Mouse (Mus musculus): ENCODE measurements around the gene Krba1. TPM values are rescaled to one million over a fixed set of nuclear protein-coding genes. Genes with fewer than 3 reads are reported as not detected.

Gene Krba1
- polyA plus RNA-seq, 1 experiment, result 2.7 TPM

GRCm38 (mm10) chr6:48464966-48465679 is 69.7 kb downstream of the Krba1 start:
- no peaks in the 10 kb centered on the region for H3K79me2 ChIP-seq (ENCODE audit: control insufficient read depth, insufficient read depth)
- no peak overlapping the region for H3ac ChIP-seq (ENCODE audit: control insufficient read depth, insufficient read length, low read depth)
- no peaks in the 10 kb centered on the region for H3K79me3 ChIP-seq (ENCODE audit: low read depth)
- TF ChIP-seq MAX (IDR thresholded peaks at IDR 0.05), result no peak
- no peak for TF ChIP-seq USF1 (IDR thresholded peaks at IDR 0.05; ENCODE audit: low read depth)
- TF ChIP-seq FOSL1 (IDR thresholded peaks at IDR 0.05; ENCODE audit: insufficient read depth, low read length, poor library complexity, severe bottlenecking), result no peak
- TF ChIP-seq CTCF (IDR thresholded peaks at IDR 0.05; ENCODE audit: control insufficient read depth, insufficient read depth, insufficient read length), result no peak
- no peak for TF ChIP-seq MYOG (IDR thresholded peaks at IDR 0.05; ENCODE audit: control insufficient read depth, extremely low read depth, insufficient read length)
- no peak for TF ChIP-seq CEBPB (IDR thresholded peaks at IDR 0.05; ENCODE audit: low read depth)
- TF ChIP-seq MYOD1 (IDR thresholded peaks at IDR 0.05; ENCODE audit: control insufficient read depth, insufficient read length, low read depth), result no peak
- H3K36me3 ChIP-seq (ENCODE audit: control insufficient read depth, insufficient read depth), result no peaks in the 10 kb centered on the region
- no peak overlapping the region for H3K4me3 ChIP-seq (ENCODE audit: insufficient read depth, poor library complexity, severe bottlenecking)
- H3K27me3 ChIP-seq (ENCODE audit: control insufficient read depth, insufficient read depth, insufficient read length), result peaks cover 5% of the 10 kb centered on the region

GRCm38 (mm10) chr6:48466715-48467114 is 71.3 kb downstream of the Krba1 start:
- H3K79me2 ChIP-seq (ENCODE audit: control insufficient read depth, insufficient read depth), result no peaks in the 10 kb centered on the region
- H3ac ChIP-seq (ENCODE audit: control insufficient read depth, insufficient read length, low read depth), result no peak overlapping the region
- H3K27me3 ChIP-seq (ENCODE audit: control insufficient read depth, insufficient read depth, insufficient read length), result peaks cover 3% of the 10 kb centered on the region
- no peak for TF ChIP-seq FOSL1 (IDR thresholded peaks at IDR 0.05; ENCODE audit: insufficient read depth, low read length, poor library complexity, severe bottlenecking)
- TF ChIP-seq MAX (IDR thresholded peaks at IDR 0.05), result no peak
- no peak for TF ChIP-seq USF1 (IDR thresholded peaks at IDR 0.05; ENCODE audit: low read depth)
- no peak for TF ChIP-seq CEBPB (IDR thresholded peaks at IDR 0.05; ENCODE audit: low read depth)
- TF ChIP-seq MYOD1 (IDR thresholded peaks at IDR 0.05; ENCODE audit: control insufficient read depth, insufficient read length, low read depth), result no peak
- TF ChIP-seq MYOG (IDR thresholded peaks at IDR 0.05; ENCODE audit: control insufficient read depth, extremely low read depth, insufficient read length), result no peak
- TF ChIP-seq CTCF (IDR thresholded peaks at IDR 0.05; ENCODE audit: control insufficient read depth, insufficient read depth, insufficient read length), result no peak
- H3K79me3 ChIP-seq (ENCODE audit: low read depth), result no peaks in the 10 kb centered on the region
- no peak overlapping the region for H3K4me3 ChIP-seq (ENCODE audit: insufficient read depth, poor library complexity, severe bottlenecking)
- H3K36me3 ChIP-seq (ENCODE audit: control insufficient read depth, insufficient read depth), result no peaks in the 10 kb centered on the region

- peaks cover 9% of the 10 kb centered on the region for H3K27me3 ChIP-seq (ENCODE audit: control insufficient read depth, insufficient read depth, insufficient read length)
- no peaks in the 10 kb centered on the region for H3K36me3 ChIP-seq (ENCODE audit: control insufficient read depth, insufficient read depth)
- no peak overlapping the region for H3ac ChIP-seq (ENCODE audit: control insufficient read depth, insufficient read length, low read depth)
- TF ChIP-seq MYOG (IDR thresholded peaks at IDR 0.05; ENCODE audit: control insufficient read depth, extremely low read depth, insufficient read length) (no peak), MAX (IDR thresholded peaks at IDR 0.05) (no peak), MYOD1 (IDR thresholded peaks at IDR 0.05; ENCODE audit: control insufficient read depth, insufficient read length, low read depth) (no peak), USF1 (IDR thresholded peaks at IDR 0.05; ENCODE audit: low read depth) (no peak), CTCF (IDR thresholded peaks at IDR 0.05; ENCODE audit: control insufficient read depth, insufficient read depth, insufficient read length) (no peak), CEBPB (IDR thresholded peaks at IDR 0.05; ENCODE audit: low read depth) (no peak), FOSL1 (IDR thresholded peaks at IDR 0.05; ENCODE audit: insufficient read depth, low read length, poor library complexity, severe bottlenecking) (no peak)
- H3K4me3 ChIP-seq (ENCODE audit: insufficient read depth, poor library complexity, severe bottlenecking), result no peak overlapping the region
- no peaks in the 10 kb centered on the region for H3K79me2 ChIP-seq (ENCODE audit: control insufficient read depth, insufficient read depth)
- H3K79me3 ChIP-seq (ENCODE audit: low read depth), result no peaks in the 10 kb centered on the region
These were observed 72.1 kb downstream of the Krba1 start for GRCm38 (mm10) chr6:48467490-48467889.

Small RNA genes lying within 50 kb of the gene (microRNA-seq; reads per million reads assigned to microRNA genes)
- not detected for gene Gm24325 (ENCODE audit: borderline microRNAs expressed)

Other genes with a start within 250 kb of the Krba1 start
- 0.75 TPM for gene Zfp467, start 50.2 kb downstream of the Krba1 start, polyA plus RNA-seq (2012; fragmentation: generic; extraction: Trizol)
- 0.13 TPM for gene Sspo, start 52.6 kb downstream of the Krba1 start, polyA plus RNA-seq (2012; fragmentation: generic; extraction: Trizol)
- gene Atp6v0e2, start 142.0 kb downstream of the Krba1 start, polyA plus RNA-seq (2012; fragmentation: generic; extraction: Trizol), result 3.3 TPM
- gene Lrrc61, start 159.2 kb downstream of the Krba1 start, polyA plus RNA-seq (2012; fragmentation: generic; extraction: Trizol), result 6.2 TPM
- gene Rarres2, start 177.2 kb downstream of the Krba1 start, polyA plus RNA-seq (2012; fragmentation: generic; extraction: Trizol), result 0.08 TPM
- gene Gm45021, start 194.0 kb downstream of the Krba1 start, polyA plus RNA-seq (2012; fragmentation: generic; extraction: Trizol), result not detected
- 9.1 TPM for gene Repin1, start 198.3 kb downstream of the Krba1 start, polyA plus RNA-seq (2012; fragmentation: generic; extraction: Trizol)
- 0.69 TPM for gene Gm44965, start 198.4 kb downstream of the Krba1 start, polyA plus RNA-seq (2012; fragmentation: generic; extraction: Trizol)
- gene Zfp775, start 206.5 kb downstream of the Krba1 start, polyA plus RNA-seq (2012; fragmentation: generic; extraction: Trizol), result 1.8 TPM
- 0.01 TPM for gene AI854703, start 231.2 kb downstream of the Krba1 start, polyA plus RNA-seq (2012; fragmentation: generic; extraction: Trizol)